Comparison of ENCODE assay signal across 14 mouse cellular contexts in the genomic region with DNA sequence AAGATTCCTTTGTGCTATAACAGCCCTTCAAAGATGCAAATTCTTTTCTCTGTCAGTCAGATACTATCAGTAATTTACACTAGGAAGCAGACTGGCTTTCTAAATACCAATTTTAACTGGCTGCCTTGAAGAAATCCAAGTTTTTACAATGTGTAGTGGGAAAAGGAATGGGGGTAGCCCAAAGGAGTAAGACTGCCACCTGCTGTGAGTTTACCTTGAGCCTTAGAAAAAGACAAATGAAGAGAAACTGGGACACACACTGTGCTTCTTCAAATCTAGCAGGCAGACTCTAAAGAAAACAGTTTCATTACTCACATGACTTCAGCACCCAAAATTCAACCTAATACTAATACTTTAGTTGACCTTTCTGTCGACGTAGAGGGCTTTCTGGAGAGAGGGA.
"Had no signal": no experiment of that assay in that cellular context is flagged by ENCODE, and none has a peak within 500 bp of the region (broad histone marks: within the 10 kb centered on the region; RNA-seq: fewer than 3 reads in every experiment).

No protein-coding gene starts in this region.

- H3K27ac ChIP-seq: liver, embryonic 14.5 days; midbrain, embryonic 10.5 days; neural tube, embryonic 15.5 days had no signal

- H3K4me1 ChIP-seq: neural tube, embryonic 15.5 days had no signal

- H3K36me3 ChIP-seq: midbrain, embryonic 10.5 days; neural tube, embryonic 15.5 days had no signal

- H3K9ac ChIP-seq: liver, embryonic 14.5 days; neural tube, embryonic 15.5 days had no signal

- H3K27me3 ChIP-seq: neural tube, embryonic 15.5 days had no signal

- DNase-seq: kidney, adult 8-10 months; kidney, postnatal 25 days; layer of hippocampus, adult 9-11 months; layer of hippocampus, postnatal 36 days; left cerebral cortex, postnatal 4 days; lung, adult 18-20 months; lung, postnatal 4 days; midbrain, embryonic 14.5 days; thymus, postnatal 4 days had no signal

- H3K9me3 ChIP-seq: midbrain, embryonic 10.5 days; neural tube, embryonic 15.5 days had no signal

- H3K4me2 ChIP-seq: neural tube, embryonic 15.5 days had no signal

- ATAC-seq: lung, postnatal 0 days had no signal

- H3K4me3 ChIP-seq: midbrain, embryonic 10.5 days; myocyte; neural tube, embryonic 15.5 days had no signal
